In genomic region chr11:108345321-108345720, GRCm38 (mm10) we compare ENCODE assay signal across 36 mouse cellular contexts. TPM values are rescaled to one million over a fixed set of nuclear protein-coding genes. Genes with fewer than 3 reads are reported as not detected.
"Had no signal": no experiment of that assay in that cellular context is flagged by ENCODE, and none has a peak within 500 bp of the region (broad histone marks: within the 10 kb centered on the region; RNA-seq: fewer than 3 reads in every experiment).

No protein-coding gene starts in this region.

- H3K4me3 ChIP-seq: heart, embryonic 13.5 days had no signal

- H3K27me3 ChIP-seq: heart, embryonic 12.5 days; heart, embryonic 15.5 days; hindbrain, embryonic 15.5 days; intestine, embryonic 15.5 days; kidney, embryonic 15.5 days had no signal

- H3K9me3 ChIP-seq: heart, embryonic 10.5 days; heart, embryonic 12.5 days; heart, embryonic 13.5 days; heart, embryonic 15.5 days; hindbrain, embryonic 10.5 days; hindbrain, embryonic 12.5 days; hindbrain, embryonic 13.5 days; hindbrain, embryonic 15.5 days; intestine, embryonic 15.5 days; kidney, embryonic 15.5 days had no signal

- H3K9ac ChIP-seq: heart, embryonic 12.5 days; heart, embryonic 15.5 days; intestine, embryonic 15.5 days; kidney, embryonic 15.5 days had no signal

- ATAC-seq: hindbrain, embryonic 16.5 days; hindbrain, postnatal 0 days; inflammation-experienced regulatory T-cells, adult 6 months; intestine, embryonic 15.5 days; intestine, embryonic 16.5 days; intestine, postnatal 0 days had no signal

- H3K27ac ChIP-seq: heart, embryonic 13.5 days; heart, embryonic 15.5 days; hindbrain, embryonic 10.5 days; hindbrain, embryonic 12.5 days; hindbrain, embryonic 13.5 days; hindbrain, embryonic 14.5 days; hindbrain, postnatal 0 days; kidney, embryonic 15.5 days; kidney, postnatal 0 days had no signal

- DNase-seq: heart, postnatal 10 days; heart, postnatal 14 days; heart, postnatal 36 days; heart, postnatal 4 days; kidney, adult 11 months; kidney, adult 18-20 months; kidney, adult 2 months; kidney, adult 8-10 months; kidney, postnatal 10 days; kidney, postnatal 14 days; kidney, postnatal 25 days; kidney, postnatal 36 days; kidney, postnatal 4 days; layer of hippocampus, adult 9-11 months; layer of hippocampus, postnatal 36 days had no signal

- H3K36me3 ChIP-seq: heart, embryonic 10.5 days; heart, embryonic 12.5 days; heart, embryonic 13.5 days; heart, embryonic 15.5 days; hindbrain, embryonic 10.5 days; hindbrain, embryonic 12.5 days; hindbrain, embryonic 13.5 days; hindbrain, embryonic 15.5 days; intestine, embryonic 15.5 days; kidney, embryonic 15.5 days had no signal

RNA-seq across cellular contexts. Expression of gene Apoh, which starts 2.2 kb away (rescaled TPM):
- total RNA-seq: heart, postnatal 14 days; heart, postnatal 36 days; hematopoietic stem cell, adult 5-6 weeks; hindbrain, postnatal 0 days had no signal
- polyA plus RNA-seq: heart, embryonic 14.5 days; hindbrain, embryonic 10.5 days; inflammation-experienced regulatory T-cells, adult 6 months; intestine, embryonic 14.5 days; kidney, adult 2 months; kidney, embryonic 14.5 days had no signal
